Comparison of ENCODE assay signal across 8 mouse cellular contexts in the genomic region with DNA sequence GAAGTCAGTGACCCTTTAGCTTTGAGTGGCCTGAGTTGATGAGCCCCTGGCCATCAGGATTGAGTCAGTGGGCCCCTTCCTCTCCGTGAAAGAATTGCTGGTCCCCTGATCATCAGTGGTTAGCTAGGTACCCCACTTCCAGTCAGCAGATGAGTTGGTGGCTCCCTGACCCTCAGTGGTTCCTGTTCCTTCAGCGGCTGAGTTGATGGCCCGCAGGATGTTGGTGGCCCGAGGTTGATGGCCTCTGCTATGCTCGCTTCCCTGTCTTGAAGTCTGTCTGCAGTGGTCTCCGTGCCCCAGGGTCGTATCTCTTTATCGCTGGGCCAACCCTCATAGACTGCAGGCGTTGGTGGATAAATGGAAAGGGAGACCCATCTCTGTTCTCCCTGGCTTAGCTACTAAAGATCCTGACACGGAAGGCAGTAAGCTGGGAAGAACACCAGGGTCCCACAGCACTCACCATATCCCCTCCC. TPM values are rescaled to one million over a fixed set of nuclear protein-coding genes. Genes with fewer than 3 reads are reported as not detected.
DNase-seq lines count a peak whose midpoint lies in the region; ATAC-seq and TF ChIP-seq lines count a peak whose summit lies in the region.

No protein-coding gene starts in this region.

- no peak for TF ChIP-seq EP300 in heart, postnatal 0 days (IDR thresholded peaks at IDR 0.05; ENCODE audit: low read depth)
- no peak for TF ChIP-seq EP300 in stomach, postnatal 0 days (optimal IDR thresholded peaks at IDR 0.05)

- DNase-seq in heart, postnatal 0 days (ENCODE audit: low spot score), result no peak
- DNase-seq in heart, postnatal 36 days, result no peak
- DNase-seq in G1E (ENCODE audit: low spot score), result no peak
- DNase-seq in liver, embryonic 13.5 days, result no peak
- DNase-seq in stomach, postnatal 0 days (ENCODE audit: low spot score), result no peak
- DNase-seq in gastrocnemius, postnatal 14 days, result no peak
- DNase-seq in lung, adult 18-20 months, result no peak

- no peaks in the 10 kb centered on the region for H3K27me3 ChIP-seq in heart, postnatal 0 days (ENCODE audit: control insufficient read depth, insufficient read depth, low read length)
- H3K27me3 ChIP-seq in G1E (ENCODE audit: insufficient read depth, low read length), result no peaks in the 10 kb centered on the region
- no peaks in the 10 kb centered on the region for H3K27me3 ChIP-seq in forebrain, embryonic 12.5 days
- H3K27me3 ChIP-seq in liver, embryonic 13.5 days, result no peaks in the 10 kb centered on the region
- H3K27me3 ChIP-seq in stomach, postnatal 0 days (ENCODE audit: control insufficient read depth, insufficient read depth, low read length), result no peaks in the 10 kb centered on the region

- H3K9ac ChIP-seq in heart, postnatal 0 days (replicated peaks; ENCODE audit: low read depth, low read length), result peak overlapping the region; percentile 86; the same call in 1 of the 2 replicates
- H3K9ac ChIP-seq in forebrain, embryonic 12.5 days, result peak overlapping the region; percentile 91; the same call in 1 of the 2 replicates
- peak overlapping the region; percentile 85 for H3K9ac ChIP-seq in liver, embryonic 13.5 days
- H3K9ac ChIP-seq in stomach, postnatal 0 days (ENCODE audit: low read length), result peak overlapping the region; percentile 88

- 3% methylated on average over 10 of the region's 10 CpGs for WGBS in heart, postnatal 0 days
- 2% methylated on average over 10 of the region's 10 CpGs for WGBS in forebrain, embryonic 12.5 days
- WGBS in liver, embryonic 13.5 days (ENCODE audit: insufficient replicate concordance), result under 1% methylated on average over 10 of the region's 10 CpGs
- WGBS in stomach, postnatal 0 days, result 4% methylated on average over 10 of the region's 10 CpGs

- ATAC-seq in heart, postnatal 0 days (ENCODE audit: insufficient read depth, low read depth), result no peak
- ATAC-seq in G1E (ENCODE audit: extremely low read depth, insufficient number of reproducible peaks, low FRiP score, poor library complexity, severe bottlenecking), result no peak
- no peak; the same call in 1 of the 2 replicates for ATAC-seq in forebrain, embryonic 12.5 days (ENCODE audit: low FRiP score)
- peak; percentile 55 for ATAC-seq in liver, embryonic 13.5 days (ENCODE audit: low read depth)
- ATAC-seq in stomach, postnatal 0 days (ENCODE audit: low FRiP score, low TSS enrichment), result no peak; the same call in none of the 2 replicates

- peak overlapping the region; percentile 94 for H3K4me2 ChIP-seq in heart, postnatal 0 days (ENCODE audit: low read depth, low read length)
- H3K4me2 ChIP-seq in forebrain, embryonic 12.5 days, result peak overlapping the region; percentile 67
- H3K4me2 ChIP-seq in liver, embryonic 13.5 days, result peak overlapping the region; percentile 90
- peak overlapping the region; percentile 77 for H3K4me2 ChIP-seq in stomach, postnatal 0 days (replicated peaks; ENCODE audit: low read depth)

- H3K9me3 ChIP-seq in heart, postnatal 0 days (replicated peaks; ENCODE audit: control insufficient read depth, low read length), result no peaks in the 10 kb centered on the region
- H3K9me3 ChIP-seq in G1E (replicated peaks), result no peaks in the 10 kb centered on the region
- H3K9me3 ChIP-seq in forebrain, embryonic 12.5 days, result no peaks in the 10 kb centered on the region
- H3K9me3 ChIP-seq in liver, embryonic 13.5 days (replicated peaks), result no peaks in the 10 kb centered on the region
- no peaks in the 10 kb centered on the region for H3K9me3 ChIP-seq in stomach, postnatal 0 days (ENCODE audit: control insufficient read depth, low read length)

- H3K4me3 ChIP-seq in heart, postnatal 0 days (ENCODE audit: low read depth, low read length), result peak overlapping the region; percentile 88
- peak overlapping the region; percentile 82 for H3K4me3 ChIP-seq in G1E (ENCODE audit: low read depth, low read length)
- peak overlapping the region; percentile 83 for H3K4me3 ChIP-seq in forebrain, embryonic 12.5 days (replicated peaks)
- H3K4me3 ChIP-seq in liver, embryonic 13.5 days (replicated peaks), result peak overlapping the region; percentile 80
- H3K4me3 ChIP-seq in stomach, postnatal 0 days (ENCODE audit: low read depth, low read length), result peak overlapping the region; percentile 86

- 0 out of 2 replicates have a peak, but pooled peaks cover 6% of the 10 kb centered on the region for H3K4me1 ChIP-seq in heart, postnatal 0 days (ENCODE audit: control insufficient read depth, insufficient read depth)
- H3K4me1 ChIP-seq in G1E (ENCODE audit: insufficient read depth, low read depth, low read length), result peaks cover 35% of the 10 kb centered on the region
- H3K4me1 ChIP-seq in forebrain, embryonic 12.5 days, result peaks cover 13% of the 10 kb centered on the region
- peaks cover 25% of the 10 kb centered on the region for H3K4me1 ChIP-seq in liver, embryonic 13.5 days (replicated peaks)
- no peaks in the 10 kb centered on the region for H3K4me1 ChIP-seq in stomach, postnatal 0 days (replicated peaks; ENCODE audit: control insufficient read depth, insufficient read depth)

- H3K36me3 ChIP-seq in heart, postnatal 0 days (replicated peaks; ENCODE audit: control insufficient read depth, insufficient read depth, low read length), result no peaks in the 10 kb centered on the region
- peaks cover 12% of the 10 kb centered on the region for H3K36me3 ChIP-seq in G1E (replicated peaks)
- no peaks in the 10 kb centered on the region for H3K36me3 ChIP-seq in forebrain, embryonic 12.5 days (replicated peaks)
- no peaks in the 10 kb centered on the region for H3K36me3 ChIP-seq in liver, embryonic 13.5 days
- H3K36me3 ChIP-seq in stomach, postnatal 0 days (ENCODE audit: control insufficient read depth, insufficient read depth, low read length), result no peaks in the 10 kb centered on the region

- H3K27ac ChIP-seq in heart, postnatal 0 days (ENCODE audit: low read depth), result no peak overlapping the region
- H3K27ac ChIP-seq in forebrain, embryonic 12.5 days, result no peak overlapping the region; the same call in 1 of the 2 replicates
- H3K27ac ChIP-seq in liver, embryonic 13.5 days, result 0 out of 2 replicates have a peak overlapping the region, but pooled peaks have one; percentile 6
- no peak overlapping the region for H3K27ac ChIP-seq in stomach, postnatal 0 days (replicated peaks)

- intact Hi-C loops in heart, postnatal 36 days (cut with DNase I), result no loop called here
- intact Hi-C loops in gastrocnemius, postnatal 14 days (cut with DNase I; ENCODE audit: low total_unique reads), result no loop called here

- no peak for TF ChIP-seq CTCF in heart, postnatal 0 days (IDR thresholded peaks at IDR 0.05; ENCODE audit: low read depth)
- TF ChIP-seq CTCF in G1E (IDR thresholded peaks at IDR 0.05; ENCODE audit: low read depth, low read length), result no peak
- TF ChIP-seq CTCF in stomach, postnatal 0 days (IDR thresholded peaks at IDR 0.05; ENCODE audit: low read depth), result no peak

RNA-seq across cellular contexts. Expression of a gene that starts 0.4 kb away (rescaled TPM):
- 0.73 and 4.9 TPM in 2 replicates for total RNA-seq in heart, postnatal 0 days (2014; rRNA removed; ENCODE audit: low replicate concordance)
- 3.1 TPM in 2 replicates for polyA plus RNA-seq in heart, postnatal 0 days (2015; fragmentation: Nextera tagmentation; extraction: Ambion mirVana)
- 1 to 10 TPM in 1 of 2 experiments, under 1 TPM in 1; 0.46 to 1.3 TPM for total RNA-seq in heart, postnatal 36 days (2021)
- total RNA-seq in G1E (2014; fragmentation: Nextera tagmentation), result 26.5 and 27.3 TPM in 2 replicates
- total RNA-seq in G1E (2017), result 25.3 and 31.6 TPM in 2 replicates
- polyA plus RNA-seq in G1E (2012), result 0.51 and 0.52 TPM in 2 replicates
- 7.1 and 8.0 TPM in 2 replicates for polyA plus RNA-seq in forebrain, embryonic 12.5 days (2016; fragmentation: Nextera tagmentation; extraction: Ambion mirVana)
- 4.0 and 5.1 TPM in 2 replicates for polyA plus RNA-seq in liver, embryonic 13.5 days (2015; fragmentation: Nextera tagmentation; extraction: Ambion mirVana)
- 2.4 and 2.9 TPM in 2 replicates for polyA plus RNA-seq in stomach, postnatal 0 days (2015; fragmentation: Nextera tagmentation; extraction: Ambion mirVana)
- under 1 TPM; 0.53 to 0.78 TPM for total RNA-seq in gastrocnemius, postnatal 14 days (2021)

RNA-seq across cellular contexts. Expression of a gene that starts 0.6 kb away (rescaled TPM):
- total RNA-seq in heart, postnatal 0 days (2014; rRNA removed; ENCODE audit: low replicate concordance), result 0.04 TPM in 1 of 2 replicates, not detected in the other
- polyA plus RNA-seq in heart, postnatal 0 days (2015; fragmentation: Nextera tagmentation; extraction: Ambion mirVana), result 1.2 and 1.5 TPM in 2 replicates
- total RNA-seq in heart, postnatal 36 days (2021), result 1 to 10 TPM in 1 of 2 experiments, not detected in 1; 1.6 TPM
- 18.2 and 26.3 TPM in 2 replicates for total RNA-seq in G1E (2014; fragmentation: Nextera tagmentation)
- total RNA-seq in G1E (2017), result 14.8 and 15.7 TPM in 2 replicates
- polyA plus RNA-seq in G1E (2012), result 6.3 TPM in 2 replicates
- 2.1 and 2.9 TPM in 2 replicates for polyA plus RNA-seq in forebrain, embryonic 12.5 days (2016; fragmentation: Nextera tagmentation; extraction: Ambion mirVana)
- 2.1 and 3.0 TPM in 2 replicates for polyA plus RNA-seq in liver, embryonic 13.5 days (2015; fragmentation: Nextera tagmentation; extraction: Ambion mirVana)
- 1.7 and 1.8 TPM in 2 replicates for polyA plus RNA-seq in stomach, postnatal 0 days (2015; fragmentation: Nextera tagmentation; extraction: Ambion mirVana)
- under 1 TPM; 0.29 to 0.57 TPM for total RNA-seq in gastrocnemius, postnatal 14 days (2021)

RNA-seq across cellular contexts. Expression of a gene that starts 36.2 kb away (rescaled TPM):
- 2.2 and 3.4 TPM in 2 replicates for total RNA-seq in heart, postnatal 0 days (2014; rRNA removed; ENCODE audit: low replicate concordance)
- 0.86 and 1.1 TPM in 2 replicates for polyA plus RNA-seq in heart, postnatal 0 days (2015; fragmentation: Nextera tagmentation; extraction: Ambion mirVana)
- total RNA-seq in heart, postnatal 36 days (2021), result 10 to 100 TPM in 1 of 2 experiments, 1 to 10 TPM in 1; 9.6 to 13.7 TPM
- 6.6 and 6.8 TPM in 2 replicates for total RNA-seq in G1E (2014; fragmentation: Nextera tagmentation)
- total RNA-seq in G1E (2017), result 3.9 and 4.9 TPM in 2 replicates
- 0.37 and 0.95 TPM in 2 replicates for polyA plus RNA-seq in G1E (2012)
- polyA plus RNA-seq in forebrain, embryonic 12.5 days (2016; fragmentation: Nextera tagmentation; extraction: Ambion mirVana), result 0.65 and 0.66 TPM in 2 replicates
- 0.10 and 0.13 TPM in 2 replicates for polyA plus RNA-seq in liver, embryonic 13.5 days (2015; fragmentation: Nextera tagmentation; extraction: Ambion mirVana)
- polyA plus RNA-seq in stomach, postnatal 0 days (2015; fragmentation: Nextera tagmentation; extraction: Ambion mirVana), result 1.1 and 1.2 TPM in 2 replicates
- total RNA-seq in gastrocnemius, postnatal 14 days (2021), result 10 to 100 TPM in 1 of 2 experiments, 1 to 10 TPM in 1; 8.1 to 10.9 TPM
